Mouse (Mus musculus) liver, embryonic 11.5 days (tissue): ENCODE measurements around the gene Fbxo41. TPM values are rescaled to one million over a fixed set of nuclear protein-coding genes. Genes with fewer than 3 reads are reported as not detected.
A peak's percentile ranks its signal among the peaks of the same experiment; 100 is the strongest.
"Not testable (repeated sequence)": the region's sequence is repeated elsewhere in the genome, so short reads cannot be mapped to it uniquely, and the experiment has no call there.

Source experiments
- ATAC-seq: fragments of 200-750 bp; cut with Nextera tagmentation; replicated peaks from 2 replicates; pipeline ENCODE4 v1.8.0; 2017; ENCODE audit warnings: moderate number of reproducible peaks, mild to moderate bottlenecking, moderate TSS enrichment, moderate library complexity; ENCODE audit not compliant: low FRiP score
- DNase-seq: peaks from one replicate; pipeline ENCODE4 v3.0.0-alpha.2; 2017; ENCODE audit warnings: low spot score
- H3K27ac ChIP-seq: fragments of 300-500 bp; sonication (generic); 2 replicates; pipeline ENCODE4 v1.5.1; 2014; ENCODE audit warnings: mild to moderate bottlenecking, low read depth, low read length, control low read depth
- H3K27me3 ChIP-seq: fragments of 300-500 bp; sonication (generic); replicated peaks from 2 replicates; pipeline ENCODE4 v1.6.1; 2014; ENCODE audit warnings: low read length, mixed read lengths; ENCODE audit not compliant: control insufficient read depth, insufficient read depth
- H3K36me3 ChIP-seq: fragments of 300-500 bp; sonication (generic); 2 replicates; pipeline ENCODE4 v1.6.1; 2014; ENCODE audit warnings: mild to moderate bottlenecking, low read length, moderate library complexity, mixed read lengths; ENCODE audit not compliant: control insufficient read depth, insufficient read depth
- H3K4me1 ChIP-seq: fragments of 300-500 bp; sonication (generic); replicated peaks from 2 replicates; pipeline ENCODE4 v1.6.1; 2014; ENCODE audit warnings: low read length, mixed read lengths; ENCODE audit not compliant: control insufficient read depth, insufficient read depth
- H3K4me2 ChIP-seq: fragments of 300-500 bp; sonication (generic); 2 replicates; pipeline ENCODE4 v1.6.1; 2014; ENCODE audit warnings: mild to moderate bottlenecking, control low read depth, moderate library complexity
- H3K4me3 ChIP-seq: fragments of 300-500 bp; sonication (generic); 2 replicates; pipeline ENCODE4 v1.5.1; 2014; ENCODE audit warnings: low read depth, low read length, control low read depth
- H3K9ac ChIP-seq: fragments of 300-500 bp; sonication (generic); 2 replicates; pipeline ENCODE4 v1.6.1; 2014; ENCODE audit warnings: low read depth, low read length, control low read depth
- H3K9me3 ChIP-seq: fragments of 300-500 bp; sonication (generic); 2 replicates; pipeline ENCODE4 v1.6.1; 2016; ENCODE audit warnings: low read length, inconsistent platforms, mixed read lengths; ENCODE audit not compliant: control insufficient read depth
- WGBS: fragments of 180-500 bp; shearing (Covaris S2); extraction: QIAGEN DNeasy Blood & Tissue Kit; methylation state at CpG from one replicate; pipeline ENCODE4 v1.1.7; 2014; 5-methylcytosine and 5-hydroxymethylcytosine counted together
- polyA plus RNA-seq: library from polyadenylated mRNA; unstranded; fragments of >200 nt; fragmentation: Nextera tagmentation; extraction: Ambion mirVana; gene quantifications from 2 replicates; pipeline ENCODE4 v1.2.1, GENCODE M21; 2014

Fbxo41 gene
- polyA plus RNA-seq, 1 experiment from 2014 or later: 0.04 TPM

- Histone ChIP-seq H3K27me3 (peaks cover 2% of the 10 kb centered on the region; the same call in 1 of the 2 replicates), H3K4me2 (no peak overlapping the region), H3K27ac (no peak overlapping the region), H3K9me3 (no peaks in the 10 kb centered on the region), H3K4me3 (no peak overlapping the region), H3K36me3 (peaks cover 40% of the 10 kb centered on the region), H3K4me1 (no peaks in the 10 kb centered on the region), H3K9ac (no peak overlapping the region)
- ATAC-seq: 0 out of 2 replicates have a peak, but pooled peaks have one; percentile 22
- WGBS: 68% methylated on average over 5 of the region's 5 CpGs
- DNase-seq: no peak
These were observed 32.9 kb downstream of the Fbxo41 start for GRCm38 (mm10) chr6:85469660-85470430.

GRCm38 (mm10) chr6:85465381-85465780 lies 37.4 kb downstream of the Fbxo41 start:
- Histone ChIP-seq H3K9ac (no peak overlapping the region), H3K4me3 (no peak overlapping the region), H3K27ac (no peak overlapping the region), H3K9me3 (no peaks in the 10 kb centered on the region), H3K4me2 (no peak overlapping the region), H3K4me1 (no peaks in the 10 kb centered on the region), H3K27me3 (no peaks in the 10 kb centered on the region), H3K36me3 (peaks cover 71% of the 10 kb centered on the region)
- ATAC-seq (no peak), DNase-seq (no peak)

- Histone ChIP-seq H3K4me3 (no peak overlapping the region), H3K36me3 (peaks cover 45% of the 10 kb centered on the region), H3K9me3 (no peaks in the 10 kb centered on the region), H3K27me3 (no peaks in the 10 kb centered on the region), H3K9ac (no peak overlapping the region), H3K27ac (no peak overlapping the region), H3K4me1 (peaks cover 18% of the 10 kb centered on the region), H3K4me2 (no peak overlapping the region)
- DNase-seq (no peak), ATAC-seq (no peak)
- WGBS: 78% methylated on average over 2 of the region's 2 CpGs
These were observed 43.2 kb downstream of the Fbxo41 start for GRCm38 (mm10) chr6:85459621-85460020.

GRCm38 (mm10) chr6:85452816-85453215 lies 50.0 kb downstream of the Fbxo41 start:
- ATAC-seq (no peak), DNase-seq (no peak)
- H3K9ac ChIP-seq: peak overlapping the region; percentile 87
- no peaks in the 10 kb centered on the region for H3K9me3 ChIP-seq
- no peaks in the 10 kb centered on the region for H3K36me3 ChIP-seq
- peak overlapping the region; percentile 80 for H3K4me2 ChIP-seq
- H3K4me3 ChIP-seq: peak overlapping the region; percentile 79
- H3K27me3 ChIP-seq: no peaks in the 10 kb centered on the region
- 10% methylated on average over 7 of the region's 7 CpGs for WGBS
- no peak overlapping the region for H3K27ac ChIP-seq
- H3K4me1 ChIP-seq: peaks cover 36% of the 10 kb centered on the region

GRCm38 (mm10) chr6:85452411-85452665 lies 50.5 kb downstream of the Fbxo41 start:
- ATAC-seq (no peak), DNase-seq (no peak)
- 0% methylated on average over 15 of the region's 15 CpGs for WGBS
- peak overlapping the region; percentile 87 for H3K9ac ChIP-seq
- peak overlapping the region; percentile 79 for H3K4me3 ChIP-seq
- H3K27me3 ChIP-seq: no peaks in the 10 kb centered on the region
- peak overlapping the region; percentile 85 for H3K27ac ChIP-seq
- peaks cover 36% of the 10 kb centered on the region for H3K4me1 ChIP-seq
- H3K9me3 ChIP-seq: no peaks in the 10 kb centered on the region
- H3K4me2 ChIP-seq: peak overlapping the region; percentile 80
- no peaks in the 10 kb centered on the region for H3K36me3 ChIP-seq

- H3K27me3 ChIP-seq: no peaks in the 10 kb centered on the region
- DNase-seq (peak; percentile 97), ATAC-seq (peak; percentile 88)
- H3K36me3 ChIP-seq: peaks cover under 1% of the 10 kb centered on the region; the same call in 1 of the 2 replicates
- under 1% methylated on average over 54 of the region's 54 CpGs for WGBS
- H3K9ac ChIP-seq: peak within 1 kb of the TSS; percentile 87
- H3K4me1 ChIP-seq: peaks cover 34% of the 10 kb centered on the region
- peak within 1 kb of the TSS; percentile 80 for H3K4me2 ChIP-seq
- peak within 1 kb of the TSS; percentile 85 for H3K27ac ChIP-seq
- H3K4me3 ChIP-seq: peak within 1 kb of the TSS; percentile 79
- H3K9me3 ChIP-seq: no peaks in the 10 kb centered on the region
These were observed 51.0 kb downstream of the Fbxo41 start, which contains the start of gene Pradc1 for GRCm38 (mm10) chr6:85451664-85452410. Gene Pradc1 (minus strand): TSS chr6:85451970.

GRCm38 (mm10) chr6:85450697-85451663 lies 51.8 kb downstream of the Fbxo41 start, which contains the start of gene Cct7:
Gene Cct7 (plus strand): TSS chr6:85451514.
- H3K9ac ChIP-seq: peak within 1 kb of the TSS; percentile 87
- DNase-seq: peak; percentile 97

GRCm38 (mm10) chr6:85450140-85450539 lies 52.7 kb downstream of the Fbxo41 start:
- peak overlapping the region; percentile 85 for H3K9ac ChIP-seq
- H3K27ac ChIP-seq, DNase-seq, ATAC-seq, H3K9me3 ChIP-seq, H3K36me3 ChIP-seq, H3K27me3 ChIP-seq: not testable (repeated sequence)
- peaks cover 23% of the 10 kb centered on the region for H3K4me1 ChIP-seq
- 67% methylated on average over 1 of the region's 1 CpGs for WGBS
- H3K4me2 ChIP-seq: peak overlapping the region; percentile 80
- peak overlapping the region; percentile 79 for H3K4me3 ChIP-seq

More at GRCm38 (mm10) chr6:85450697-85451663, 51.8 kb downstream of the Fbxo41 start, which contains the start of gene Cct7:
- 1% methylated on average over 87 of the region's 96 CpGs for WGBS
- H3K4me3 ChIP-seq: peak within 1 kb of the TSS; percentile 79
- H3K4me1 ChIP-seq: peaks cover 26% of the 10 kb centered on the region
- H3K27me3 ChIP-seq: no peaks in the 10 kb centered on the region
- H3K9me3 ChIP-seq: no peaks in the 10 kb centered on the region
- H3K27ac ChIP-seq: peak within 1 kb of the TSS; percentile 85
- H3K4me2 ChIP-seq: peak within 1 kb of the TSS; percentile 80
- ATAC-seq: peak; percentile 93
- peaks cover 2% of the 10 kb centered on the region; the same call in 1 of the 2 replicates for H3K36me3 ChIP-seq
